Mouse (Mus musculus) heart, adult 9 months (tissue): Measurements from ENCODE around the gene Vmn2r121.

Experiments used
- DNase-seq, 2 experiments: peaks; one replicate each; pipeline ENCODE4 v3.0.0; 2022; ENCODE audit warnings: low spot score in 2 of 2

The Vmn2r121 gene

DNA sequence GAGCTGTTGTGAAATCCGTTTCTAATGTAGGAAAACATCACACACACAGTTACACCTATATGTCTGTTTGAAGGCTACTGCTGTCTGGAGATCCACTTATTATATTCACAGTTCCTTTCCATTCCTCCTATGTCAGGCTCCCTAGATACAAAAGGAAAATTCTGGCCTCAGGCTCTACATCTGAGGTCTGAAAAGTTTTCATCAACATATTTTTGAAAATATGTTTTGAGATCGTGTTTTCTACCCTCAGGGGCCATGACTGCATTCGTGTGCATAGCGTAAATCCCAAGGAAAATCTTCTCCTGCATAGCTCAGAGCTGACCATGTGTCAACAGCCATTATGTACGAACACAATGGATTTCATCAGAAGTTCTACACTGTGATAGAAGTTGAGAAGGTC, at the start of gene Vmn2r121:
TSS of gene Vmn2r121 (minus strand) at position 101 of the 400 bp plus-strand sequence.
- DNase-seq, result no peak
